Mouse (Mus musculus): ENCODE measurements around the gene Med12.

The Med12 gene

GRCm38 (mm10) chrX:101273875-101274738, at the start of gene Med12:
TSS of gene Med12 (plus strand) at chrX:101274030.
- DNase-seq (ENCODE audit: extremely low read depth, insufficient read length, low spot score) = peak; percentile 94

GRCm38 (mm10) chrX:101245011-101245410, 28.8 kb upstream of the Med12 start:
- no peak for DNase-seq (ENCODE audit: extremely low read depth, insufficient read length, low spot score)

GRCm38 (mm10) chrX:101253952-101254729, 19.7 kb upstream of the Med12 start, which contains the start of gene Foxo4:
TSS of gene Foxo4 (plus strand) at chrX:101254528.
- peak; percentile 73 for DNase-seq (ENCODE audit: extremely low read depth, insufficient read length, low spot score)

- DNase-seq (ENCODE audit: extremely low read depth, insufficient read length, low spot score) = no peak
These were observed 19.1 kb upstream of the Med12 start for GRCm38 (mm10) chrX:101254740-101255139.

GRCm38 (mm10) chrX:101256603-101257002, 17.2 kb upstream of the Med12 start:
- no peak for DNase-seq (ENCODE audit: extremely low read depth, insufficient read length, low spot score)

GRCm38 (mm10) chrX:101260441-101261325, 13.1 kb upstream of the Med12 start:
- DNase-seq (ENCODE audit: extremely low read depth, insufficient read length, low spot score) = no peak

- no peak for DNase-seq (ENCODE audit: extremely low read depth, insufficient read length, low spot score)
These were observed 9.9 kb upstream of the Med12 start, which contains the start of gene Gm614 for GRCm38 (mm10) chrX:101263892-101264291. TSS of gene Gm614 (minus strand) at chrX:101263992.

- DNase-seq (ENCODE audit: extremely low read depth, insufficient read length, low spot score) = no peak
These were observed 7.2 kb upstream of the Med12 start for GRCm38 (mm10) chrX:101266631-101267030.

GRCm38 (mm10) chrX:101268025-101268754, 5.6 kb upstream of the Med12 start, which contains the start of gene Il2rg:
TSS of gene Il2rg (minus strand) at chrX:101268255.
- DNase-seq (ENCODE audit: extremely low read depth, insufficient read length, low spot score) = no peak

GRCm38 (mm10) chrX:101268755-101269124, 5.1 kb upstream of the Med12 start, which contains the start of gene Gm20489:
TSS of gene Gm20489 (minus strand) at chrX:101269023.
- DNase-seq (ENCODE audit: extremely low read depth, insufficient read length, low spot score) = no peak

GRCm38 (mm10) chrX:101273410-101273809, 420 bp upstream of the Med12 start:
- no peak for DNase-seq (ENCODE audit: extremely low read depth, insufficient read length, low spot score)

GRCm38 (mm10) chrX:101282813-101283212, 9.0 kb downstream of the Med12 start:
- DNase-seq (ENCODE audit: extremely low read depth, insufficient read length, low spot score) = no peak

- DNase-seq (ENCODE audit: extremely low read depth, insufficient read length, low spot score) = peak; percentile 47
These were observed 11.7 kb downstream of the Med12 start for GRCm38 (mm10) chrX:101285534-101285933.

- DNase-seq (ENCODE audit: extremely low read depth, insufficient read length, low spot score) = no peak
These were observed 12.3 kb downstream of the Med12 start for GRCm38 (mm10) chrX:101285953-101286670.

GRCm38 (mm10) chrX:101287543-101287942, 13.7 kb downstream of the Med12 start:
- no peak for DNase-seq (ENCODE audit: extremely low read depth, insufficient read length, low spot score)

GRCm38 (mm10) chrX:101288432-101288831, 14.6 kb downstream of the Med12 start:
- DNase-seq (ENCODE audit: extremely low read depth, insufficient read length, low spot score) = no peak

- no peak for DNase-seq (ENCODE audit: extremely low read depth, insufficient read length, low spot score)
These were observed 15.2 kb downstream of the Med12 start for GRCm38 (mm10) chrX:101289037-101289436.

GRCm38 (mm10) chrX:101290111-101290510, 16.3 kb downstream of the Med12 start:
- no peak for DNase-seq (ENCODE audit: extremely low read depth, insufficient read length, low spot score)

GRCm38 (mm10) chrX:101299055-101299454, 25.2 kb downstream of the Med12 start, which contains the start of gene Nlgn3:
TSS of gene Nlgn3 (plus strand) at chrX:101299168.
- no peak for DNase-seq (ENCODE audit: extremely low read depth, insufficient read length, low spot score)
